Mouse (Mus musculus): ENCODE measurements around the gene Tubb4a.

Tubb4a gene

GRCm38 (mm10) chr17:57041554-57041953 lies 46.0 kb downstream of the Tubb4a start, which contains the start of gene Slc25a41:
Gene Slc25a41, minus strand, starts transcription at chr17:57041654.
- TF ChIP-seq GATA4 (IDR thresholded peaks at IDR 0.05; ENCODE audit: insufficient replicate concordance, low read length) = no peak

GRCm38 (mm10) chr17:57038978-57039377 lies 48.6 kb downstream of the Tubb4a start:
- TF ChIP-seq GATA4 (IDR thresholded peaks at IDR 0.05; ENCODE audit: insufficient replicate concordance, low read length) = no peak

GRCm38 (mm10) chr17:57032854-57033253 lies 54.7 kb downstream of the Tubb4a start:
- no peak for TF ChIP-seq GATA4 (IDR thresholded peaks at IDR 0.05; ENCODE audit: insufficient replicate concordance, low read length)

GRCm38 (mm10) chr17:57031661-57032420 lies 55.7 kb downstream of the Tubb4a start:
- TF ChIP-seq GATA4 (IDR thresholded peaks at IDR 0.05; ENCODE audit: insufficient replicate concordance, low read length) = peak; percentile 48; the same call in 1 of the 2 replicates

GRCm38 (mm10) chr17:57030931-57031660 lies 56.5 kb downstream of the Tubb4a start, which contains the start of gene Khsrp:
Gene Khsrp, minus strand, starts transcription at chr17:57031522.
- TF ChIP-seq GATA4 (IDR thresholded peaks at IDR 0.05; ENCODE audit: insufficient replicate concordance, low read length) = no peak

Data from liver, adult (tissue).